Mouse (Mus musculus): ENCODE results near the gene Hs2st1. TPM values are rescaled to one million over a fixed set of nuclear protein-coding genes. Genes with fewer than 3 reads are reported as not detected.
"Not testable (repeated sequence)": the region's sequence is repeated elsewhere in the genome, so short reads cannot be mapped to it uniquely, and the experiment has no call there.

Gene Hs2st1
- polyA plus RNA-seq, 1 experiment: 26.4 TPM

GRCm38 (mm10) chr3:144608090-144608489 lies 38.1 kb upstream of the Hs2st1 start:
- H3K27ac ChIP-seq (ENCODE audit: insufficient read depth, low read length): no peak overlapping the region
- no peak overlapping the region for H3K4me3 ChIP-seq (ENCODE audit: insufficient read depth, low read length)
- TF ChIP-seq CTCF (IDR thresholded peaks at IDR 0.05; ENCODE audit: extremely low read depth, insufficient read depth, low read length) (no peak), POLR2A (IDR thresholded peaks at IDR 0.05; ENCODE audit: extremely low read depth, insufficient read depth, low read length) (no peak)
- H3K4me1 ChIP-seq (ENCODE audit: control insufficient read depth, insufficient read depth, low read length): no peaks in the 10 kb centered on the region

GRCm38 (mm10) chr3:144606449-144606848 lies 36.5 kb upstream of the Hs2st1 start:
- no peak overlapping the region for H3K4me3 ChIP-seq (ENCODE audit: insufficient read depth, low read length)
- TF ChIP-seq POLR2A (IDR thresholded peaks at IDR 0.05; ENCODE audit: extremely low read depth, insufficient read depth, low read length) (no peak), CTCF (IDR thresholded peaks at IDR 0.05; ENCODE audit: extremely low read depth, insufficient read depth, low read length) (no peak)
- H3K4me1 ChIP-seq (ENCODE audit: control insufficient read depth, insufficient read depth, low read length): no peaks in the 10 kb centered on the region
- no peak overlapping the region for H3K27ac ChIP-seq (ENCODE audit: insufficient read depth, low read length)

- not testable (repeated sequence) for H3K27ac ChIP-seq (ENCODE audit: insufficient read depth, low read length); H3K4me1 ChIP-seq (ENCODE audit: control insufficient read depth, insufficient read depth, low read length); H3K4me3 ChIP-seq (ENCODE audit: insufficient read depth, low read length)
- 0 out of 2 replicates have a peak, but pooled peaks have one; percentile 10 for TF ChIP-seq CTCF (IDR thresholded peaks at IDR 0.05; ENCODE audit: extremely low read depth, insufficient read depth, low read length)
Measured at GRCm38 (mm10) chr3:144605811-144606210, 35.8 kb upstream of the Hs2st1 start.

GRCm38 (mm10) chr3:144604205-144604604 lies 34.2 kb upstream of the Hs2st1 start:
- TF ChIP-seq CTCF (IDR thresholded peaks at IDR 0.05; ENCODE audit: extremely low read depth, insufficient read depth, low read length) (no peak), POLR2A (IDR thresholded peaks at IDR 0.05; ENCODE audit: extremely low read depth, insufficient read depth, low read length) (no peak)
- H3K27ac ChIP-seq (ENCODE audit: insufficient read depth, low read length): no peak overlapping the region
- no peaks in the 10 kb centered on the region for H3K4me1 ChIP-seq (ENCODE audit: control insufficient read depth, insufficient read depth, low read length)
- H3K4me3 ChIP-seq (ENCODE audit: insufficient read depth, low read length): no peak overlapping the region

- no peak overlapping the region for H3K27ac ChIP-seq (ENCODE audit: insufficient read depth, low read length)
- TF ChIP-seq CTCF (IDR thresholded peaks at IDR 0.05; ENCODE audit: extremely low read depth, insufficient read depth, low read length) (no peak), POLR2A (IDR thresholded peaks at IDR 0.05; ENCODE audit: extremely low read depth, insufficient read depth, low read length) (no peak)
- H3K4me1 ChIP-seq (ENCODE audit: control insufficient read depth, insufficient read depth, low read length): no peaks in the 10 kb centered on the region
- no peak overlapping the region for H3K4me3 ChIP-seq (ENCODE audit: insufficient read depth, low read length)
Measured at GRCm38 (mm10) chr3:144603558-144603957, 33.6 kb upstream of the Hs2st1 start.

GRCm38 (mm10) chr3:144602819-144603218 lies 32.8 kb upstream of the Hs2st1 start:
- Histone ChIP-seq H3K4me3 (ENCODE audit: insufficient read depth, low read length) (no peak overlapping the region), H3K27ac (ENCODE audit: insufficient read depth, low read length) (no peak overlapping the region), H3K4me1 (ENCODE audit: control insufficient read depth, insufficient read depth, low read length) (no peaks in the 10 kb centered on the region)
- no peak for TF ChIP-seq POLR2A (IDR thresholded peaks at IDR 0.05; ENCODE audit: extremely low read depth, insufficient read depth, low read length)
- no peak for TF ChIP-seq CTCF (IDR thresholded peaks at IDR 0.05; ENCODE audit: extremely low read depth, insufficient read depth, low read length)

- Histone ChIP-seq H3K27ac (ENCODE audit: insufficient read depth, low read length) (no peak overlapping the region), H3K4me3 (ENCODE audit: insufficient read depth, low read length) (no peak overlapping the region), H3K4me1 (ENCODE audit: control insufficient read depth, insufficient read depth, low read length) (no peaks in the 10 kb centered on the region)
- no peak for TF ChIP-seq CTCF (IDR thresholded peaks at IDR 0.05; ENCODE audit: extremely low read depth, insufficient read depth, low read length)
- TF ChIP-seq POLR2A (IDR thresholded peaks at IDR 0.05; ENCODE audit: extremely low read depth, insufficient read depth, low read length): no peak
Measured at GRCm38 (mm10) chr3:144602413-144602812, 32.4 kb upstream of the Hs2st1 start.

- Histone ChIP-seq H3K27ac (ENCODE audit: insufficient read depth, low read length) (no peak overlapping the region), H3K4me3 (ENCODE audit: insufficient read depth, low read length) (no peak overlapping the region), H3K4me1 (ENCODE audit: control insufficient read depth, insufficient read depth, low read length) (no peaks in the 10 kb centered on the region)
- TF ChIP-seq CTCF (IDR thresholded peaks at IDR 0.05; ENCODE audit: extremely low read depth, insufficient read depth, low read length) (no peak), POLR2A (IDR thresholded peaks at IDR 0.05; ENCODE audit: extremely low read depth, insufficient read depth, low read length) (no peak)
Measured at GRCm38 (mm10) chr3:144597790-144598467, 27.9 kb upstream of the Hs2st1 start.

- no peaks in the 10 kb centered on the region for H3K4me1 ChIP-seq (ENCODE audit: control insufficient read depth, insufficient read depth, low read length)
- TF ChIP-seq POLR2A (IDR thresholded peaks at IDR 0.05; ENCODE audit: extremely low read depth, insufficient read depth, low read length) (no peak), CTCF (IDR thresholded peaks at IDR 0.05; ENCODE audit: extremely low read depth, insufficient read depth, low read length) (no peak)
- no peak overlapping the region for H3K4me3 ChIP-seq (ENCODE audit: insufficient read depth, low read length)
- H3K27ac ChIP-seq (ENCODE audit: insufficient read depth, low read length): no peak overlapping the region
Measured at GRCm38 (mm10) chr3:144597121-144597520, 27.1 kb upstream of the Hs2st1 start.

GRCm38 (mm10) chr3:144592992-144593785 lies 23.2 kb upstream of the Hs2st1 start:
- Histone ChIP-seq H3K27ac (ENCODE audit: insufficient read depth, low read length) (no peak overlapping the region), H3K4me3 (ENCODE audit: insufficient read depth, low read length) (no peak overlapping the region), H3K4me1 (ENCODE audit: control insufficient read depth, insufficient read depth, low read length) (peaks cover 1% of the 10 kb centered on the region; the same call in 1 of the 2 replicates)
- no peak for TF ChIP-seq POLR2A (IDR thresholded peaks at IDR 0.05; ENCODE audit: extremely low read depth, insufficient read depth, low read length)
- no peak for TF ChIP-seq CTCF (IDR thresholded peaks at IDR 0.05; ENCODE audit: extremely low read depth, insufficient read depth, low read length)
